In genomic region chr13:3805638-3806037, GRCm38 (mm10) we compare ENCODE assay signal across 21 mouse cellular contexts. TPM values are rescaled to one million over a fixed set of nuclear protein-coding genes. Genes with fewer than 3 reads are reported as not detected.
DNase-seq lines count a peak whose midpoint lies in the region; ATAC-seq and TF ChIP-seq lines count a peak whose summit lies in the region.
"Had no signal": no experiment of that assay in that cellular context is flagged by ENCODE, and none has a peak within 500 bp of the region (broad histone marks: within the 10 kb centered on the region; RNA-seq: fewer than 3 reads in every experiment).

No protein-coding gene starts in this region.

- no peak for ATAC-seq in kidney, embryonic 16.5 days (ENCODE audit: low FRiP score, low TSS enrichment)
- ATAC-seq in lung, embryonic 16.5 days (ENCODE audit: low read depth), result peak; percentile 51; the same call in 1 of the 2 replicates
- ATAC-seq in megakaryocyte-erythroid progenitor cell, adult 5-6 weeks (replicated peaks; ENCODE audit: low FRiP score, low TSS enrichment, poor library complexity, severe bottlenecking), result peak; percentile 44; the same call in 1 of the 2 replicates
- ATAC-seq in midbrain, embryonic 13.5 days, result no peak
- ATAC-seq: activated CD4-positive, CD25-positive, alpha-beta regulatory T cell, adult 4 months; forebrain, postnatal 0 days; hindbrain, postnatal 0 days had no signal

- no peak for TF ChIP-seq CTCF in kidney, adult 2 months (conservative IDR thresholded peaks at IDR 0.05; ENCODE audit: insufficient read depth, insufficient read length, low read depth, low read length)

- 57% methylated on average over 5 of the region's 5 CpGs for WGBS in kidney, embryonic 16.5 days
- 77% methylated on average over 5 of the region's 5 CpGs for WGBS in kidney, adult 2 months
- 52% methylated on average over 5 of the region's 5 CpGs for WGBS in lung, embryonic 16.5 days
- 80% methylated on average over 5 of the region's 5 CpGs for WGBS in midbrain, embryonic 13.5 days

- H3K4me2 ChIP-seq in kidney, embryonic 16.5 days (replicated peaks; ENCODE audit: low read depth, low read length), result no peak overlapping the region
- H3K4me2 ChIP-seq in lung, embryonic 16.5 days (ENCODE audit: low read depth, low read length), result no peak overlapping the region
- H3K4me2 ChIP-seq in midbrain, embryonic 13.5 days (replicated peaks), result no peak overlapping the region
- H3K4me2 ChIP-seq: neural tube, embryonic 13.5 days had no signal

- intact Hi-C loops in heart, postnatal 36 days (cut with DNase I), result no loop called here

- H3K9me3 ChIP-seq in kidney, embryonic 16.5 days (ENCODE audit: low read length), result no peaks in the 10 kb centered on the region
- no peaks in the 10 kb centered on the region for H3K9me3 ChIP-seq in lung, embryonic 16.5 days (ENCODE audit: control insufficient read depth, low read length)
- H3K9me3 ChIP-seq in midbrain, embryonic 13.5 days, result no peaks in the 10 kb centered on the region
- H3K9me3 ChIP-seq: neural tube, embryonic 13.5 days had no signal

- H3K27me3 ChIP-seq in kidney, embryonic 16.5 days (ENCODE audit: insufficient read depth, low read length), result no peaks in the 10 kb centered on the region
- H3K27me3 ChIP-seq in kidney, adult 2 months (replicated peaks; ENCODE audit: control insufficient read depth, insufficient read depth, low read length), result no peaks in the 10 kb centered on the region
- H3K27me3 ChIP-seq in lung, embryonic 16.5 days (ENCODE audit: control insufficient read depth, insufficient read depth, low read depth, low read length), result no peaks in the 10 kb centered on the region
- no peaks in the 10 kb centered on the region for H3K27me3 ChIP-seq in midbrain, embryonic 13.5 days
- H3K27me3 ChIP-seq: CH12.LX; neural tube, embryonic 13.5 days had no signal

- no peaks in the 10 kb centered on the region for H3K36me3 ChIP-seq in kidney, embryonic 16.5 days (ENCODE audit: insufficient read depth, low read length)
- H3K36me3 ChIP-seq in kidney, adult 2 months (ENCODE audit: control insufficient read depth, insufficient read depth, low read length), result no peaks in the 10 kb centered on the region
- H3K36me3 ChIP-seq in lung, embryonic 16.5 days (ENCODE audit: control insufficient read depth, insufficient read depth, low read length), result no peaks in the 10 kb centered on the region
- H3K36me3 ChIP-seq in midbrain, embryonic 13.5 days, result no peaks in the 10 kb centered on the region
- H3K36me3 ChIP-seq: neural tube, embryonic 13.5 days had no signal

- peaks cover 21% of the 10 kb centered on the region for H3K4me1 ChIP-seq in kidney, embryonic 16.5 days (ENCODE audit: insufficient read depth, low read length)
- H3K4me1 ChIP-seq in kidney, adult 2 months (ENCODE audit: control insufficient read depth, insufficient read depth, low read length), result peaks cover 3% of the 10 kb centered on the region; the same call in 1 of the 2 replicates
- peaks cover 12% of the 10 kb centered on the region for H3K4me1 ChIP-seq in lung, embryonic 16.5 days (replicated peaks; ENCODE audit: control insufficient read depth, insufficient read depth, low read length)
- no peaks in the 10 kb centered on the region for H3K4me1 ChIP-seq in midbrain, embryonic 13.5 days (replicated peaks)
- H3K4me1 ChIP-seq: neural tube, embryonic 13.5 days had no signal

- H3K9ac ChIP-seq in kidney, embryonic 16.5 days (replicated peaks; ENCODE audit: low read length), result no peak overlapping the region
- no peak overlapping the region for H3K9ac ChIP-seq in lung, embryonic 16.5 days (ENCODE audit: low read length)
- no peak overlapping the region for H3K9ac ChIP-seq in midbrain, embryonic 13.5 days (replicated peaks)
- H3K9ac ChIP-seq: forebrain, postnatal 0 days; neural tube, embryonic 13.5 days had no signal

- peak; percentile 75 for DNase-seq in heart, adult 11 months
- no peak for DNase-seq in heart, postnatal 36 days
- no peak for DNase-seq in kidney, adult 2 months
- no peak for DNase-seq in thymus, postnatal 10 days (ENCODE audit: low spot score in 2 of 2)
- DNase-seq: adrenal gland, postnatal 36 days; forebrain, postnatal 0 days; gastrocnemius, postnatal 14 days; right cerebral cortex, postnatal 4 days had no signal

- H3K27ac ChIP-seq in kidney, embryonic 16.5 days (ENCODE audit: low read length), result peak overlapping the region; percentile 45
- H3K27ac ChIP-seq in kidney, adult 2 months (ENCODE audit: insufficient read depth, low read depth, low read length), result no peak overlapping the region
- peak overlapping the region; percentile 43 for H3K27ac ChIP-seq in lung, embryonic 16.5 days (ENCODE audit: low read length)
- no peak overlapping the region for H3K27ac ChIP-seq in midbrain, embryonic 13.5 days
- H3K27ac ChIP-seq: hindbrain, postnatal 0 days; neural tube, embryonic 13.5 days had no signal

- TF ChIP-seq POLR2A in kidney, adult 2 months (IDR thresholded peaks at IDR 0.05; ENCODE audit: low read depth, low read length), result no peak

- H3K4me3 ChIP-seq in kidney, embryonic 16.5 days (ENCODE audit: low read length), result no peak overlapping the region
- no peak overlapping the region for H3K4me3 ChIP-seq in kidney, adult 2 months (ENCODE audit: insufficient read depth, low read depth, low read length)
- H3K4me3 ChIP-seq in lung, embryonic 16.5 days (ENCODE audit: low read length), result no peak overlapping the region
- no peak overlapping the region for H3K4me3 ChIP-seq in midbrain, embryonic 13.5 days (replicated peaks)
- H3K4me3 ChIP-seq: neural tube, embryonic 13.5 days had no signal

RNA-seq across cellular contexts. Expression of gene Calml3, which starts 1.5 kb away (rescaled TPM):
- total RNA-seq in heart, postnatal 36 days (2021), result not detected
- polyA plus RNA-seq in kidney, embryonic 16.5 days (2015; fragmentation: Nextera tagmentation; extraction: Ambion mirVana), result 0.76 and 0.81 TPM in 2 replicates
- 1.7 and 2.5 TPM in 2 replicates for polyA plus RNA-seq in kidney, adult 2 months (2012; rRNA removed)
- 0.24 and 0.39 TPM in 2 replicates for polyA plus RNA-seq in lung, embryonic 16.5 days (2015; fragmentation: Nextera tagmentation; extraction: Ambion mirVana)
- total RNA-seq in megakaryocyte-erythroid progenitor cell, adult 5-6 weeks (2014; fragmentation: Nextera tagmentation), result not detected in 2 replicates
- not detected in 2 replicates for total RNA-seq in megakaryocyte-erythroid progenitor cell, adult 5-6 weeks (2017)
- polyA plus RNA-seq in midbrain, embryonic 13.5 days (2015; fragmentation: Nextera tagmentation; extraction: Ambion mirVana), result not detected in 2 replicates
- total RNA-seq: CH12.LX; forebrain, postnatal 0 days; gastrocnemius, postnatal 14 days; hindbrain, postnatal 0 days; layer of hippocampus, postnatal 10 days; left cerebral cortex, postnatal 14 days; liver, adult 2 months had no signal
- polyA plus RNA-seq: activated CD4-positive, CD25-positive, alpha-beta regulatory T cell, adult 4 months; forebrain, postnatal 0 days; hindbrain, postnatal 0 days; liver, adult 2 months; neural tube, embryonic 13.5 days had no signal

RNA-seq across cellular contexts. Expression of gene Calm4, which starts 31.9 kb away (rescaled TPM):
- total RNA-seq in heart, postnatal 36 days (2021), result not detected
- polyA plus RNA-seq in kidney, embryonic 16.5 days (2015; fragmentation: Nextera tagmentation; extraction: Ambion mirVana), result not detected in 2 replicates
- not detected in 2 replicates for polyA plus RNA-seq in kidney, adult 2 months (2012; rRNA removed)
- 6.2 TPM in 1 of 2 replicates, not detected in the other for polyA plus RNA-seq in lung, embryonic 16.5 days (2015; fragmentation: Nextera tagmentation; extraction: Ambion mirVana)
- total RNA-seq in megakaryocyte-erythroid progenitor cell, adult 5-6 weeks (2014; fragmentation: Nextera tagmentation), result not detected in 2 replicates
- not detected in 2 replicates for total RNA-seq in megakaryocyte-erythroid progenitor cell, adult 5-6 weeks (2017)
- polyA plus RNA-seq in midbrain, embryonic 13.5 days (2015; fragmentation: Nextera tagmentation; extraction: Ambion mirVana), result not detected in 2 replicates
- total RNA-seq: adrenal gland, postnatal 36 days; CH12.LX; forebrain, postnatal 0 days; gastrocnemius, postnatal 14 days; heart, postnatal 14 days; hindbrain, postnatal 0 days; layer of hippocampus, postnatal 10 days; left cerebral cortex, postnatal 14 days; liver, adult 2 months had no signal
- polyA plus RNA-seq: activated CD4-positive, CD25-positive, alpha-beta regulatory T cell, adult 4 months; embryonic facial prominence, embryonic 11.5 days; forebrain, postnatal 0 days; liver, adult 2 months; neural tube, embryonic 13.5 days had no signal

RNA-seq across cellular contexts. Expression of gene Calm5, which starts 48.3 kb away (rescaled TPM):
- total RNA-seq in heart, postnatal 36 days (2021), result not detected
- polyA plus RNA-seq in kidney, embryonic 16.5 days (2015; fragmentation: Nextera tagmentation; extraction: Ambion mirVana), result not detected in 2 replicates
- polyA plus RNA-seq in kidney, adult 2 months (2012; rRNA removed), result not detected in 2 replicates
- polyA plus RNA-seq in lung, embryonic 16.5 days (2015; fragmentation: Nextera tagmentation; extraction: Ambion mirVana), result not detected in 2 replicates
- total RNA-seq in megakaryocyte-erythroid progenitor cell, adult 5-6 weeks (2014; fragmentation: Nextera tagmentation), result not detected in 2 replicates
- total RNA-seq in megakaryocyte-erythroid progenitor cell, adult 5-6 weeks (2017), result not detected in 2 replicates
- not detected in 2 replicates for polyA plus RNA-seq in midbrain, embryonic 13.5 days (2015; fragmentation: Nextera tagmentation; extraction: Ambion mirVana)
- total RNA-seq: adrenal gland, postnatal 36 days; CH12.LX; forebrain, postnatal 0 days; gastrocnemius, postnatal 14 days; heart, postnatal 14 days; hindbrain, postnatal 0 days; layer of hippocampus, postnatal 10 days; left cerebral cortex, postnatal 14 days; liver, adult 2 months had no signal
- polyA plus RNA-seq: activated CD4-positive, CD25-positive, alpha-beta regulatory T cell, adult 4 months; embryonic facial prominence, embryonic 11.5 days; forebrain, postnatal 0 days; hindbrain, postnatal 0 days; liver, adult 2 months; neural tube, embryonic 13.5 days had no signal

Comparison
In these comparisons a context has a peak if more than half of its experiments do, and no peak if none do; other contexts are left out.
1. H3K27ac ChIP-seq: peak in kidney, embryonic 16.5 days (single experiment) and lung, embryonic 16.5 days (single experiment); none in kidney, adult 2 months (single experiment) and midbrain, embryonic 13.5 days (single experiment).
2. ATAC-seq: peak in lung, embryonic 16.5 days (single experiment) and megakaryocyte-erythroid progenitor cell, adult 5-6 weeks (single experiment); none in kidney, embryonic 16.5 days (single experiment) and midbrain, embryonic 13.5 days (single experiment).